Mouse (Mus musculus): Measurements from ENCODE around the gene Hps4.

DNA sequence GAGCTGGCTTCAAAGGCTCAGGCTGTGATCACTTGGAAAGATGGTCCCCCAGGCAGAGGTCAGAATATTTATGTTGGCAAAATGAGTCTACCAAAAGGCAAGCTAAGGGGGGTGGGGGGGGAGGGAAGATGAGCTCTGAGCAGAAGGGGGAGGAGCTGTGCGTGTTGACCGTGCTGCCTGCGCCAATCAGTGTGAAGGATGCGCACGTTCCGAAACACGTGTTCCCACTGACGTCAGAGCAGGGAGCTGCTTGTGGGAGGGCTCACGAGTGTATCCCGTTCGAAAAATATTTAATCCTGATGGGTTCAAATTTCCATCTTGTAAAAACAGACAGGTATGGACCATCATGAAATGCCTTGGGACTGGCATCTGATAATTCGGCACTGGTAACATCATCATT is 76.7 kb downstream of the Hps4 start:
- TF ChIP-seq CTCF (IDR thresholded peaks at IDR 0.05; ENCODE audit: low read depth, low read length) (no peak), POLR2A (IDR thresholded peaks at IDR 0.05; ENCODE audit: extremely low read depth, insufficient read depth, low read length) (no peak)
